Mouse (Mus musculus): Measurements from ENCODE around the gene Ppp4r3a.

Ppp4r3a gene

DNA sequence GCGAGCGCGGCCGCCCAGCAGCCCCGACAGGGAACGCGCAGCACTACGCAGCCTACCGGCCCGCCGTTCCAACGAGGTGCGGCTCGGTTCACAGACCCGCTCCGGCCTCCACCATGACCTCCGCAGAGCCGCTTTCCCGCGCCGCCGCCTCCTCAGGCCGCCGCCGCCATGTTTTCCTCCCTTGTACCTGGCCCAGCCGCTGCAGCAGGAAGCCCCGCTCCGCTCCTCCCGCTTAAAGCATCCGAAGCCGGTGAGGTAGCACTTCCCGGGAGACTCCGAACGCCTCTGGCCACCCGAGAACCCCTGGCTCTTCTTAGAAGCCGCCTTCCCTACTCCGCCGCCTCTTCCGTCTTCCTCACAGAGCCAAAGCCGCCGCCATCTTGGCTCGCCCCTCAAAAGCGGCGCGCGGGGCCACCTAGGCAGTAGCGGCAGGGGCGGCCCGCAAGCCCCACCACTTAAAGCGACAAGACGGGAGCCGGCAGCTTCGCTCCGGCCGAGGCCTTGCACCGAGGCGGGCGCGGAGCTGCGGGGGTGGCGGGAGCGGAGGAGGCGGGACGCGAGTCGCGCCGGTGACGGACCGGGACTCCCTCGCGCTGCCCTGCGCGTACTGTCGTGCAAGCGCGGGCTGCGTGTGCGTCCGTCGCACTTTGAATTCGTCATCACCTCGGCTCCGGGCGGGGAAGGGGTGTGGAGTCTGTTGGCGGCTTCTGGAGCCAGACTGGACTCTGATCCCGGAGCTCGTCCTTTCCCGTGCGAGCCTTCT is at the start of gene Ppp4r3a:
Ppp4r3a (minus strand) TSS at position 627 of the 763 bp plus-strand sequence.
- TF ChIP-seq GATA4 (IDR thresholded peaks at IDR 0.05; ENCODE audit: insufficient replicate concordance, low read length): peak; percentile 44; the same call in 1 of the 2 replicates

GRCm38 (mm10) chr12:101123013-101123412 is 39.5 kb upstream of the Ppp4r3a start:
- no peak for TF ChIP-seq GATA4 (IDR thresholded peaks at IDR 0.05; ENCODE audit: insufficient replicate concordance, low read length)

DNA sequence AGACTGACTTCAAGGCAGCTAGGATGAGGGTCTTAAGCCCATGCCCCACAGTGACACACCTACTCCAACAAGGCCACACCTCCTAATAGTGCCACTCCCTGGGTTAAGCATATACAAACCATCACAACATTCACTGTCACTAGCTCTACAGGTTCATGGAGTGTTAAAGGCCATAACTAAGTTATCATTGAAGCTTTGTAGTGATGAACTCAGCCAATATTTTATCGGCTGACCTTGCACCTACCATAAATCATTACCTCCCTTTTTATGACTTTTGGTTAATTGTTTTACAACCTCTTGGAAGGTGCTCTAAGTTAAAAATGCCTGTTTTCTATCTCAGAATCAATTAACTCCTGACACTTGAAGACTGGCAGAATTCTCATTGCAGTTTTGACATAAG is 24.2 kb upstream of the Ppp4r3a start:
- TF ChIP-seq GATA4 (IDR thresholded peaks at IDR 0.05; ENCODE audit: insufficient replicate concordance, low read length): no peak

DNA sequence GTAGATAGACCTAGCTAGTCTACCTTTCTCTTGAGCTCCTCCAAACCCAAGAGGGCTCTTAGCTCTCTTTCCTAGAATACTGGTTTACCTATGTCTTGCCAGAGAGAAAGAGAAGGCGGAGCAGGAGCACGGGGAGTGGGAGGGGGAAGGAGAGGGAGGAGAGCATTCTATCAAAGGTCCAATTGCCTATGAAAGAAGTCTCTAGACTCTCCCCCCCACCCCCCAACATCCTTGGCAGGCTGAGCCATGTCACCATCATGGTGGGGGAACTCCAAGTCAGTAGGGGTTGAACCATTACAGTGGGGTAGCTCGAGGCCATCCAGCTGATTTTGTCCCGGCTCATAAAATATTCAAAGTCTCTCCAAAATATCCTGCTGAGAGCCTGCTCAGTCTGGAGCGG is 22.1 kb upstream of the Ppp4r3a start:
- TF ChIP-seq GATA4 (IDR thresholded peaks at IDR 0.05; ENCODE audit: insufficient replicate concordance, low read length): no peak

DNA sequence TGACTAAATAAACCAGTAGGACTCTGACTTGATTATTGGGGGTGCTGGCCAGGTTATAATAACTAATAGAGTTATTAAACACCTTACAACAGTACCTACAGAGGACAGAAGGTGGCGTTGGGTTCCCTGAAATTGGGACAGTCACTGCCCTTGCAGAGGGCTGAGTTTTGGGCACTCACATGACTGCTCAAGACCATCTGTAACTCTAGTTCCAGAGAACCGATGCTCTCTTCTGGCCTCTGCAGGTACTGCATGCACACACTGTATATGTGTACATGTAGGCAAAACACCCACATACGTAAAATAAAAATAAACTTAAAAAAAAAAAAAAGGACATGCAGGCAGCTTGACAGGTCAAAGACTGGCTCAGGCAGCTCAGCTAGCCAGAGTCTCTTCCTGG is 19.1 kb upstream of the Ppp4r3a start:
- no peak for TF ChIP-seq GATA4 (IDR thresholded peaks at IDR 0.05; ENCODE audit: insufficient replicate concordance, low read length)

- TF ChIP-seq GATA4 (IDR thresholded peaks at IDR 0.05; ENCODE audit: insufficient replicate concordance, low read length): peak; percentile 81
These were observed 10.2 kb upstream of the Ppp4r3a start for GRCm38 (mm10) chr12:101093678-101094077.

- TF ChIP-seq GATA4 (IDR thresholded peaks at IDR 0.05; ENCODE audit: insufficient replicate concordance, low read length): no peak
These were observed 6.5 kb upstream of the Ppp4r3a start for GRCm38 (mm10) chr12:101089955-101090354.

GRCm38 (mm10) chr12:101087406-101087805 is 3.9 kb upstream of the Ppp4r3a start:
- TF ChIP-seq GATA4 (IDR thresholded peaks at IDR 0.05; ENCODE audit: insufficient replicate concordance, low read length): peak; percentile 42; the same call in 1 of the 2 replicates

GRCm38 (mm10) chr12:101084881-101085666 is 1.6 kb upstream of the Ppp4r3a start:
- TF ChIP-seq GATA4 (IDR thresholded peaks at IDR 0.05; ENCODE audit: insufficient replicate concordance, low read length): peak; percentile 27; the same call in 1 of the 2 replicates

- no peak for TF ChIP-seq GATA4 (IDR thresholded peaks at IDR 0.05; ENCODE audit: insufficient replicate concordance, low read length)
These were observed 735 bp upstream of the Ppp4r3a start for GRCm38 (mm10) chr12:101084237-101084636.

GRCm38 (mm10) chr12:101083839-101084195 is 315 bp upstream of the Ppp4r3a start:
- no peak for TF ChIP-seq GATA4 (IDR thresholded peaks at IDR 0.05; ENCODE audit: insufficient replicate concordance, low read length)

- no peak for TF ChIP-seq GATA4 (IDR thresholded peaks at IDR 0.05; ENCODE audit: insufficient replicate concordance, low read length)
These were observed 1.0 kb downstream of the Ppp4r3a start for GRCm38 (mm10) chr12:101082296-101083075.

- no peak for TF ChIP-seq GATA4 (IDR thresholded peaks at IDR 0.05; ENCODE audit: insufficient replicate concordance, low read length)
These were observed 5.5 kb downstream of the Ppp4r3a start for GRCm38 (mm10) chr12:101077955-101078354.

DNA sequence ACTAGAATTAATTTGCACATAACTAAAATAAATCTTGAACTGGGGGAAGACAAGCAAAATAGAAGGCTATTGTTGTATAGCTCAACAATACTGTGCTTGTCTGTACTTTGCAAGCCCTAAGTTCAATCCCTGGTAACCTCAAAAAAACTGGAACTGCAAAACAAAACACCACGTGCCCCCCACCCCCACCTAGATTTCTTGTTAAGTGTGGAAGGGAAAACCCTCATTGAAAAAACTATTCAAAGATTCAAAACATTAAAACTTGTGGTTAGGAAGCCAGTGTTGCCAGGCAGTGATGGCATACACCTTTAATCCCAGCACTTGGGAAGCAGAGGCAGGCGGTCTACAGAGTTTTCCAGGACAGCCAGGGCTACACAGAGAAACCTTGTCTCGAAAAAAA is 8.1 kb downstream of the Ppp4r3a start:
- TF ChIP-seq GATA4 (IDR thresholded peaks at IDR 0.05; ENCODE audit: insufficient replicate concordance, low read length): no peak

GRCm38 (mm10) chr12:101074821-101075429 is 8.6 kb downstream of the Ppp4r3a start:
- TF ChIP-seq GATA4 (IDR thresholded peaks at IDR 0.05; ENCODE audit: insufficient replicate concordance, low read length): no peak

Data from liver, adult (tissue).